Comparison of ENCODE assay signal across 25 mouse cellular contexts in genomic region chr12:109069751-109070150, GRCm38 (mm10). TPM values are rescaled to one million over a fixed set of nuclear protein-coding genes. Genes with fewer than 3 reads are reported as not detected.
A peak's percentile ranks its signal among the peaks of the same experiment; 100 is the strongest.
DNase-seq lines count a peak whose midpoint lies in the region; ATAC-seq and TF ChIP-seq lines count a peak whose summit lies in the region.
"Had no signal": no experiment of that assay in that cellular context is flagged by ENCODE, and none has a peak within 500 bp of the region (broad histone marks: within the 10 kb centered on the region; RNA-seq: fewer than 3 reads in every experiment).

No protein-coding gene starts in this region.

- H3K9me3 ChIP-seq in midbrain, embryonic 10.5 days (replicated peaks) = no peaks in the 10 kb centered on the region
- H3K9me3 ChIP-seq: embryonic facial prominence, embryonic 12.5 days; heart, embryonic 12.5 days; hindbrain, embryonic 10.5 days; limb, embryonic 13.5 days; liver, embryonic 12.5 days; neural tube, embryonic 15.5 days had no signal

- no peak for TF ChIP-seq POLR2A in spleen, adult 2 months (IDR thresholded peaks at IDR 0.05; ENCODE audit: low read depth, low read length)

- no peaks in the 10 kb centered on the region for H3K36me3 ChIP-seq in spleen, adult 2 months (ENCODE audit: control insufficient read depth, insufficient read depth, low read length)
- no peaks in the 10 kb centered on the region for H3K36me3 ChIP-seq in midbrain, embryonic 10.5 days
- H3K36me3 ChIP-seq: embryonic facial prominence, embryonic 12.5 days; heart, embryonic 12.5 days; hindbrain, embryonic 10.5 days; limb, embryonic 13.5 days; liver, embryonic 12.5 days; neural tube, embryonic 15.5 days had no signal

- no peak overlapping the region for H3K4me3 ChIP-seq in spleen, adult 2 months (ENCODE audit: extremely low read depth, insufficient read depth, insufficient read length)
- no peak overlapping the region for H3K4me3 ChIP-seq in midbrain, embryonic 10.5 days
- H3K4me3 ChIP-seq: embryonic facial prominence, embryonic 12.5 days; erythroblast, embryonic 14.5 days; heart, embryonic 12.5 days; hindbrain, embryonic 10.5 days; limb, embryonic 13.5 days; liver, embryonic 12.5 days; neural tube, embryonic 15.5 days had no signal

- 10% methylated on average over 2 of the region's 2 CpGs for WGBS in spleen, adult 2 months
- WGBS in midbrain, embryonic 10.5 days = 63% methylated on average over 2 of the region's 2 CpGs

- no peak for TF ChIP-seq CTCF in spleen, adult 2 months (IDR thresholded peaks at IDR 0.05; ENCODE audit: extremely low read depth, insufficient read depth, insufficient read length, insufficient replicate concordance)

- no peaks in the 10 kb centered on the region for H3K27me3 ChIP-seq in spleen, adult 2 months (ENCODE audit: control insufficient read depth, insufficient read depth, low read length)
- peaks cover 37% of the 10 kb centered on the region for H3K27me3 ChIP-seq in midbrain, embryonic 10.5 days (ENCODE audit: low read depth, poor library complexity, severe bottlenecking)

- peak in 1 of 2 experiments; percentile 58 for DNase-seq in spleen, adult 2 months (ENCODE audit: low read depth in 1 of 2, low spot score in 2 of 2)
- no peak for DNase-seq in spleen, postnatal 4 days (ENCODE audit: low spot score in 2 of 2)
- peak; percentile 44 for DNase-seq in naive thymus-derived CD4-positive, alpha-beta T cell, adult 2 months (ENCODE audit: low read depth)
- no peak for DNase-seq in kidney, postnatal 4 days
- DNase-seq in midbrain, embryonic 10.5 days (ENCODE audit: low spot score) = no peak
- DNase-seq in left cerebral cortex, adult 18-20 months (ENCODE audit: low spot score in 2 of 2) = no peak
- DNase-seq: adrenal gland, postnatal 25 days; gastrocnemius, postnatal 14 days; heart, adult 11 months; heart, postnatal 10 days; kidney, postnatal 25 days; layer of hippocampus, postnatal 36 days; lung, adult 18-20 months; lung, postnatal 10 days had no signal

- peaks cover 32% of the 10 kb centered on the region; the same call in 1 of the 2 replicates for H3K4me1 ChIP-seq in spleen, adult 2 months (ENCODE audit: control insufficient read depth, insufficient read depth, insufficient read length)
- peaks cover 23% of the 10 kb centered on the region for H3K4me1 ChIP-seq in midbrain, embryonic 10.5 days
- H3K4me1 ChIP-seq: liver, embryonic 12.5 days had no signal

- ATAC-seq in activated CD4-positive, CD25-positive, alpha-beta regulatory T cell, adult 4 months = peak; percentile 24
- ATAC-seq: forebrain, embryonic 14.5 days; hindbrain, embryonic 16.5 days; intestine, postnatal 0 days; liver, embryonic 12.5 days had no signal

- H3K27ac ChIP-seq in spleen, adult 2 months (ENCODE audit: insufficient read depth, low read length) = peak overlapping the region; percentile 30; the same call in 1 of the 2 replicates
- H3K27ac ChIP-seq in midbrain, embryonic 10.5 days (replicated peaks) = no peak overlapping the region
- H3K27ac ChIP-seq: embryonic facial prominence, embryonic 12.5 days; hindbrain, embryonic 10.5 days; limb, embryonic 13.5 days; liver, embryonic 12.5 days; neural tube, embryonic 15.5 days had no signal

RNA-seq across cellular contexts. Expression of gene Begain, which starts 1.7 kb away (rescaled TPM):
- polyA plus RNA-seq in spleen, adult 2 months (2012; rRNA removed) = 3.1 and 4.8 TPM in 2 replicates
- polyA plus RNA-seq in activated CD4-positive, CD25-positive, alpha-beta regulatory T cell, adult 4 months (2017; shearing (Covaris generic)) = not detected
- 4.3 and 4.8 TPM in 2 replicates for polyA plus RNA-seq in midbrain, embryonic 10.5 days (2016; fragmentation: Nextera tagmentation; extraction: Ambion mirVana)
- 100 to 1,000 TPM; 137 to 141 TPM for total RNA-seq in left cerebral cortex, adult 18-20 months (2021)
- polyA plus RNA-seq: erythroblast, embryonic 14.5 days had no signal
